8 mouse cellular contexts compared by ENCODE assay signal in genomic region chr4:106918263-106918662, GRCm38 (mm10).
"Had no signal": no experiment of that assay in that cellular context is flagged by ENCODE, and none has a peak within 500 bp of the region (broad histone marks: within the 10 kb centered on the region; RNA-seq: fewer than 3 reads in every experiment).

No protein-coding gene starts in this region.

- DNase-seq: kidney, postnatal 10 days; kidney, postnatal 4 days; lung, adult 2 months; lung, postnatal 36 days; midbrain, embryonic 14.5 days; retina, postnatal 1 day; thymus, adult 2 months; thymus, postnatal 25 days had no signal
